Comparison of ENCODE assay signal across 8 mouse cellular contexts in genomic region chr9:50616161-50616560, GRCm38 (mm10). TPM values are rescaled to one million over a fixed set of nuclear protein-coding genes. Genes with fewer than 3 reads are reported as not detected.
A peak's percentile ranks its signal among the peaks of the same experiment; 100 is the strongest.
DNase-seq lines count a peak whose midpoint lies in the region; ATAC-seq and TF ChIP-seq lines count a peak whose summit lies in the region.

No protein-coding gene starts in this region.

- H3K27me3 ChIP-seq in thymus, adult 2 months (ENCODE audit: control insufficient read depth, insufficient read depth, low read length): no peaks in the 10 kb centered on the region
- no peaks in the 10 kb centered on the region for H3K27me3 ChIP-seq in liver, embryonic 12.5 days (replicated peaks)

- H3K4me3 ChIP-seq in gastrocnemius, adult 2 months: peak overlapping the region; percentile 98
- peak overlapping the region; percentile 75 for H3K4me3 ChIP-seq in thymus, adult 2 months (ENCODE audit: control insufficient read depth, insufficient read depth, low read length)
- H3K4me3 ChIP-seq in liver, embryonic 12.5 days: peak overlapping the region; percentile 98

- peaks cover 3% of the 10 kb centered on the region for H3K4me1 ChIP-seq in thymus, adult 2 months (replicated peaks; ENCODE audit: control insufficient read depth, insufficient read depth, low read length)
- H3K4me1 ChIP-seq in liver, embryonic 12.5 days: peaks cover 20% of the 10 kb centered on the region

- no peak for DNase-seq in gastrocnemius, adult 2 months
- DNase-seq in gastrocnemius, postnatal 25 days: no peak
- DNase-seq in thymus, adult 2 months: no peak
- DNase-seq in thymus, postnatal 14 days: no peak
- DNase-seq in right cerebral cortex, adult 18-20 months: no peak
- DNase-seq in frontal cortex, adult 2 months (ENCODE audit: extremely low spot score in 1 of 2, low spot score in 1 of 2): no peak

- TF ChIP-seq CTCF in gastrocnemius, adult 2 months (IDR thresholded peaks at IDR 0.05): no peak
- no peak for TF ChIP-seq CTCF in thymus, adult 2 months (IDR thresholded peaks at IDR 0.05; ENCODE audit: borderline replicate concordance, control insufficient read depth, extremely low read depth, insufficient read depth, low read length, poor library complexity)

- no peaks in the 10 kb centered on the region for H3K9me3 ChIP-seq in liver, embryonic 12.5 days (replicated peaks)

- 39% methylated on average over 11 of the region's 11 CpGs for WGBS in thymus, adult 2 months
- 28% methylated on average over 11 of the region's 11 CpGs for WGBS in liver, embryonic 12.5 days (ENCODE audit: insufficient replicate concordance)

- no peak for TF ChIP-seq POLR2A in thymus, adult 2 months (IDR thresholded peaks at IDR 0.05; ENCODE audit: control insufficient read depth, extremely low read depth, insufficient read depth, low read length, poor library complexity)

- peak overlapping the region; percentile 93 for H3K9ac ChIP-seq in liver, embryonic 12.5 days

- intact Hi-C loops in gastrocnemius, adult 2 months (cut with DNase I): loop anchor here (5.0 kb wide), 1 partner anchor 41 kb away; the partner anchor contains the start of gene Dlat

- H3K4me2 ChIP-seq in liver, embryonic 12.5 days: peak overlapping the region; percentile 84

- H3K27ac ChIP-seq in gastrocnemius, adult 2 months: peak overlapping the region; percentile 94
- peak overlapping the region; percentile 22; the same call in 1 of the 2 replicates for H3K27ac ChIP-seq in thymus, adult 2 months (ENCODE audit: control insufficient read depth, insufficient read depth, low read length)
- H3K27ac ChIP-seq in liver, embryonic 12.5 days: peak overlapping the region; percentile 94

- H3K36me3 ChIP-seq in thymus, adult 2 months (ENCODE audit: control insufficient read depth, insufficient read depth, low read length): peaks cover 29% of the 10 kb centered on the region
- peaks cover 41% of the 10 kb centered on the region for H3K36me3 ChIP-seq in liver, embryonic 12.5 days

- ATAC-seq in liver, embryonic 12.5 days: no peak
- ATAC-seq in megakaryocyte progenitor cell, adult 5-6 weeks (replicated peaks; ENCODE audit: poor library complexity): no peak

RNA-seq across cellular contexts. Expression of gene Pih1d2, which starts 1.0 kb away (rescaled TPM):
- under 1 TPM; 0.53 to 0.61 TPM for total RNA-seq in gastrocnemius, adult 2 months (2021)
- under 1 TPM; 0.20 to 0.43 TPM for total RNA-seq in gastrocnemius, postnatal 25 days (2021)
- polyA plus RNA-seq in thymus, adult 2 months (2012; rRNA removed): 0.69 and 0.85 TPM in 2 replicates
- 1.9 and 2.4 TPM in 2 replicates for polyA plus RNA-seq in liver, embryonic 12.5 days (2016; fragmentation: Nextera tagmentation; extraction: Ambion mirVana)
- total RNA-seq in megakaryocyte progenitor cell, adult 5-6 weeks (2015): 2.4 and 3.0 TPM in 2 replicates
- total RNA-seq in megakaryocyte progenitor cell, adult 5-6 weeks (2017): 1.9 and 2.9 TPM in 2 replicates
- 3.6 and 5.3 TPM in 2 replicates for polyA plus RNA-seq in frontal cortex, adult 2 months (2012; rRNA removed)

RNA-seq across cellular contexts. Expression of gene Nkapd1, which starts 1.1 kb away (rescaled TPM):
- total RNA-seq in gastrocnemius, adult 2 months (2021): 10 to 100 TPM; 11.1 to 11.7 TPM
- 10 to 100 TPM in 1 of 2 experiments, 1 to 10 TPM in 1; 7.7 to 10.4 TPM for total RNA-seq in gastrocnemius, postnatal 25 days (2021)
- 8.5 and 8.9 TPM in 2 replicates for polyA plus RNA-seq in thymus, adult 2 months (2012; rRNA removed)
- polyA plus RNA-seq in liver, embryonic 12.5 days (2016; fragmentation: Nextera tagmentation; extraction: Ambion mirVana): 12.5 and 13.1 TPM in 2 replicates
- total RNA-seq in megakaryocyte progenitor cell, adult 5-6 weeks (2015): 43.1 and 44.6 TPM in 2 replicates
- total RNA-seq in megakaryocyte progenitor cell, adult 5-6 weeks (2017): 42.8 and 68.2 TPM in 2 replicates
- polyA plus RNA-seq in frontal cortex, adult 2 months (2012; rRNA removed): 14.0 and 15.0 TPM in 2 replicates

RNA-seq across cellular contexts. Expression of gene Timm8b, which starts 12.5 kb away (rescaled TPM):
- total RNA-seq in gastrocnemius, adult 2 months (2021): 100 to 1,000 TPM; 211 to 231 TPM
- 100 to 1,000 TPM; 182 to 200 TPM for total RNA-seq in gastrocnemius, postnatal 25 days (2021)
- polyA plus RNA-seq in thymus, adult 2 months (2012; rRNA removed): 126 and 168 TPM in 2 replicates
- 229 and 237 TPM in 2 replicates for polyA plus RNA-seq in liver, embryonic 12.5 days (2016; fragmentation: Nextera tagmentation; extraction: Ambion mirVana)
- total RNA-seq in megakaryocyte progenitor cell, adult 5-6 weeks (2015): 109 and 110 TPM in 2 replicates
- 183 and 233 TPM in 2 replicates for total RNA-seq in megakaryocyte progenitor cell, adult 5-6 weeks (2017)
- 400 and 414 TPM in 2 replicates for polyA plus RNA-seq in frontal cortex, adult 2 months (2012; rRNA removed)

RNA-seq across cellular contexts. Expression of gene Sdhd, which starts 12.5 kb away (rescaled TPM):
- 100 to 1,000 TPM; 269 to 419 TPM for total RNA-seq in gastrocnemius, adult 2 months (2021)
- total RNA-seq in gastrocnemius, postnatal 25 days (2021): 100 to 1,000 TPM; 338 to 360 TPM
- polyA plus RNA-seq in thymus, adult 2 months (2012; rRNA removed): 197 and 210 TPM in 2 replicates
- 344 and 352 TPM in 2 replicates for polyA plus RNA-seq in liver, embryonic 12.5 days (2016; fragmentation: Nextera tagmentation; extraction: Ambion mirVana)
- total RNA-seq in megakaryocyte progenitor cell, adult 5-6 weeks (2015): 252 and 258 TPM in 2 replicates
- total RNA-seq in megakaryocyte progenitor cell, adult 5-6 weeks (2017): 194 and 222 TPM in 2 replicates
- 150 and 156 TPM in 2 replicates for polyA plus RNA-seq in frontal cortex, adult 2 months (2012; rRNA removed)

RNA-seq across cellular contexts. Expression of gene Dlat, which starts 43.4 kb away (rescaled TPM):
- 100 to 1,000 TPM; 170 to 247 TPM for total RNA-seq in gastrocnemius, adult 2 months (2021)
- total RNA-seq in gastrocnemius, postnatal 25 days (2021): 100 to 1,000 TPM; 228 to 279 TPM
- 23.8 and 24.5 TPM in 2 replicates for polyA plus RNA-seq in thymus, adult 2 months (2012; rRNA removed)
- polyA plus RNA-seq in liver, embryonic 12.5 days (2016; fragmentation: Nextera tagmentation; extraction: Ambion mirVana): 47.2 and 47.9 TPM in 2 replicates
- total RNA-seq in megakaryocyte progenitor cell, adult 5-6 weeks (2015): 47.2 and 58.0 TPM in 2 replicates
- total RNA-seq in megakaryocyte progenitor cell, adult 5-6 weeks (2017): 47.9 and 48.0 TPM in 2 replicates
- 39.1 and 54.1 TPM in 2 replicates for polyA plus RNA-seq in frontal cortex, adult 2 months (2012; rRNA removed)

Comparison
In these comparisons a context has a peak if more than half of its experiments do, and no peak if none do; other contexts are left out.
1. H3K27ac ChIP-seq: peak in every context shown above with its lines; median percentile 94 in gastrocnemius, adult 2 months; 94 in liver, embryonic 12.5 days; 22 in thymus, adult 2 months.